Mouse (Mus musculus) heart, postnatal 10 days (tissue): Measurements from ENCODE around the gene St6galnac6. TPM values are rescaled to one million over a fixed set of nuclear protein-coding genes. Genes with fewer than 3 reads are reported as not detected.

ENCODE experiments used
- DNase-seq, 2 experiments: peaks; one replicate each; pipeline ENCODE4 v3.0.0; 2021
- intact Hi-C: fragments of 180-260 bp; cut with DNase I; formaldehyde crosslinking; loops from one replicate; pipeline ENCODE4 v1.15.1; 2025
- total RNA-seq, 2 experiments: library from RNA; stranded (reverse); gene quantifications; 2 replicates each; pipeline ENCODE4 v1.2.3; 2021

The St6galnac6 gene
- total RNA-seq, 2 experiments from 2014 or later = 87.9 to 103 TPM

GRCm38 (mm10) chr2:32631737-32632394 is 32.4 kb downstream of the St6galnac6 start:
- DNase-seq = peak; percentile 90 to 93
- intact Hi-C loops = loop anchor here (1.0 to 5.0 kb wide), 4 partner anchors 15 to 115 kb away; partner anchors contain the start of gene Eng

GRCm38 (mm10) chr2:32633660-32634059 is 34.2 kb downstream of the St6galnac6 start:
- no peak for DNase-seq
- intact Hi-C loops = loop anchor here (2.0 to 5.0 kb wide), 3 partner anchors 13 to 114 kb away; partner anchors contain the start of gene Eng

GRCm38 (mm10) chr2:32634277-32635105 is 35.0 kb downstream of the St6galnac6 start:
- intact Hi-C loops = loop anchor here (5.0 kb wide), 2 partner anchors 33 to 113 kb away; no protein-coding TSS in a partner anchor
- no peak for DNase-seq

GRCm38 (mm10) chr2:32636617-32637016 is 37.1 kb downstream of the St6galnac6 start:
- DNase-seq = no peak
- intact Hi-C loops = no loop called here

- DNase-seq = peak; percentile 78 to 79
- intact Hi-C loops = no loop called here
These were observed 38.3 kb downstream of the St6galnac6 start for GRCm38 (mm10) chr2:32637778-32638281.

GRCm38 (mm10) chr2:32639632-32640031 is 40.1 kb downstream of the St6galnac6 start:
- intact Hi-C loops = no loop called here
- no peak for DNase-seq

GRCm38 (mm10) chr2:32640550-32641051 is 41.1 kb downstream of the St6galnac6 start:
- intact Hi-C loops = no loop called here

GRCm38 (mm10) chr2:32641810-32642209 is 42.3 kb downstream of the St6galnac6 start:
- no peak for DNase-seq
- intact Hi-C loops = no loop called here

More at GRCm38 (mm10) chr2:32640550-32641051, 41.1 kb downstream of the St6galnac6 start:
- DNase-seq = no peak

- intact Hi-C loops = no loop called here
- peak; percentile 71 to 73 for DNase-seq
These were observed 43.3 kb downstream of the St6galnac6 start for GRCm38 (mm10) chr2:32642813-32643212.

- intact Hi-C loops = no loop called here
- DNase-seq = no peak
These were observed 44.6 kb downstream of the St6galnac6 start for GRCm38 (mm10) chr2:32644083-32644482.

- intact Hi-C loops = no loop called here
- DNase-seq = no peak
These were observed 45.4 kb downstream of the St6galnac6 start for GRCm38 (mm10) chr2:32644799-32645475.

- DNase-seq = no peak
- intact Hi-C loops = loop anchor here (2.0 kb wide), 1 partner anchor 13 kb away; no protein-coding TSS in a partner anchor
These were observed 46.1 kb downstream of the St6galnac6 start for GRCm38 (mm10) chr2:32645647-32646046.

GRCm38 (mm10) chr2:32646379-32647056 is 47.0 kb downstream of the St6galnac6 start, which contains the start of gene Eng:
Gene Eng, plus strand, starts transcription at chr2:32646595.
- intact Hi-C loops = loop anchor here (2.0 kb wide), 1 partner anchor 14 kb away; no protein-coding TSS in a partner anchor
- DNase-seq = peak; percentile 84 to 85

GRCm38 (mm10) chr2:32647366-32647765 is 47.9 kb downstream of the St6galnac6 start:
- peak; percentile 47 to 54 for DNase-seq
- intact Hi-C loops = loop anchor here (2.0 kb wide), 1 partner anchor 15 kb away; no protein-coding TSS in a partner anchor

GRCm38 (mm10) chr2:32653764-32654163 is 54.3 kb downstream of the St6galnac6 start:
- intact Hi-C loops = no loop called here

GRCm38 (mm10) chr2:32654743-32655393 is 55.4 kb downstream of the St6galnac6 start:
- no peak for DNase-seq
- intact Hi-C loops = no loop called here

More at GRCm38 (mm10) chr2:32653764-32654163, 54.3 kb downstream of the St6galnac6 start:
- no peak for DNase-seq

GRCm38 (mm10) chr2:32655394-32655744 is 55.9 kb downstream of the St6galnac6 start:
- intact Hi-C loops = no loop called here
- no peak for DNase-seq

GRCm38 (mm10) chr2:32655826-32656225 is 56.3 kb downstream of the St6galnac6 start:
- DNase-seq = peak; percentile 79 to 81

GRCm38 (mm10) chr2:32658873-32659272 is 59.4 kb downstream of the St6galnac6 start:
- intact Hi-C loops = no loop called here
- DNase-seq = no peak

More at GRCm38 (mm10) chr2:32655826-32656225, 56.3 kb downstream of the St6galnac6 start:
- intact Hi-C loops = no loop called here
